Mouse (Mus musculus): ENCODE results near the gene Olfr357. TPM values are rescaled to one million over a fixed set of nuclear protein-coding genes. Genes with fewer than 3 reads are reported as not detected.

The Olfr357 gene
- not detected for polyA plus RNA-seq (2015; fragmentation: Illumina TruSeq; extraction: RNeasy Lipid Tissue Mini Kit (QIAGEN cat#74804); ENCODE audit: insufficient read depth, low read depth, low replicate concordance)

GRCm38 (mm10) chr2:36993527-36993926 is at the start of gene Olfr357:
TSS of gene Olfr357 (plus strand) at chr2:36993827.

GRCm38 (mm10) chr2:37009235-37009634 is 15.6 kb downstream of the Olfr357 start, which contains the start of gene Olfr358:
TSS of gene Olfr358 (minus strand) at chr2:37009335.

Other genes starting within 250 kb of the Olfr357 start
- not detected for gene Olfr348, start 209.6 kb upstream of the Olfr357 start, polyA plus RNA-seq (2015; fragmentation: Illumina TruSeq; extraction: RNeasy Lipid Tissue Mini Kit (QIAGEN cat#74804); ENCODE audit: insufficient read depth, low read depth, low replicate concordance)
- not detected for gene Olfr50, start 203.3 kb upstream of the Olfr357 start, polyA plus RNA-seq (2015; fragmentation: Illumina TruSeq; extraction: RNeasy Lipid Tissue Mini Kit (QIAGEN cat#74804); ENCODE audit: insufficient read depth, low read depth, low replicate concordance)
- not detected for gene Olfr3, start 176.8 kb upstream of the Olfr357 start, polyA plus RNA-seq (2015; fragmentation: Illumina TruSeq; extraction: RNeasy Lipid Tissue Mini Kit (QIAGEN cat#74804); ENCODE audit: insufficient read depth, low read depth, low replicate concordance)
- not detected for gene Olfr350, start 147.5 kb upstream of the Olfr357 start, polyA plus RNA-seq (2015; fragmentation: Illumina TruSeq; extraction: RNeasy Lipid Tissue Mini Kit (QIAGEN cat#74804); ENCODE audit: insufficient read depth, low read depth, low replicate concordance)
- gene Olfr351, start 131.2 kb upstream of the Olfr357 start, polyA plus RNA-seq (2015; fragmentation: Illumina TruSeq; extraction: RNeasy Lipid Tissue Mini Kit (QIAGEN cat#74804); ENCODE audit: insufficient read depth, low read depth, low replicate concordance) = not detected
- gene Olfr352, start 125.4 kb upstream of the Olfr357 start, polyA plus RNA-seq (2015; fragmentation: Illumina TruSeq; extraction: RNeasy Lipid Tissue Mini Kit (QIAGEN cat#74804); ENCODE audit: insufficient read depth, low read depth, low replicate concordance) = not detected
- gene Olfr353, start 100.9 kb upstream of the Olfr357 start, polyA plus RNA-seq (2015; fragmentation: Illumina TruSeq; extraction: RNeasy Lipid Tissue Mini Kit (QIAGEN cat#74804); ENCODE audit: insufficient read depth, low read depth, low replicate concordance) = not detected
- gene Olfr354, start 88.1 kb upstream of the Olfr357 start, polyA plus RNA-seq (2015; fragmentation: Illumina TruSeq; extraction: RNeasy Lipid Tissue Mini Kit (QIAGEN cat#74804); ENCODE audit: insufficient read depth, low read depth, low replicate concordance) = not detected
- not detected for gene Olfr355, start 64.9 kb upstream of the Olfr357 start, polyA plus RNA-seq (2015; fragmentation: Illumina TruSeq; extraction: RNeasy Lipid Tissue Mini Kit (QIAGEN cat#74804); ENCODE audit: insufficient read depth, low read depth, low replicate concordance)
- not detected for gene Olfr356, start 56.7 kb upstream of the Olfr357 start, polyA plus RNA-seq (2015; fragmentation: Illumina TruSeq; extraction: RNeasy Lipid Tissue Mini Kit (QIAGEN cat#74804); ENCODE audit: insufficient read depth, low read depth, low replicate concordance)
- not detected for gene Olfr358, start 15.5 kb downstream of the Olfr357 start, polyA plus RNA-seq (2015; fragmentation: Illumina TruSeq; extraction: RNeasy Lipid Tissue Mini Kit (QIAGEN cat#74804); ENCODE audit: insufficient read depth, low read depth, low replicate concordance)
- not detected for gene Olfr360, start 71.9 kb downstream of the Olfr357 start, polyA plus RNA-seq (2015; fragmentation: Illumina TruSeq; extraction: RNeasy Lipid Tissue Mini Kit (QIAGEN cat#74804); ENCODE audit: insufficient read depth, low read depth, low replicate concordance)
- not detected for gene Olfr361, start 95.5 kb downstream of the Olfr357 start, polyA plus RNA-seq (2015; fragmentation: Illumina TruSeq; extraction: RNeasy Lipid Tissue Mini Kit (QIAGEN cat#74804); ENCODE audit: insufficient read depth, low read depth, low replicate concordance)
- not detected for gene Olfr362, start 124.1 kb downstream of the Olfr357 start, polyA plus RNA-seq (2015; fragmentation: Illumina TruSeq; extraction: RNeasy Lipid Tissue Mini Kit (QIAGEN cat#74804); ENCODE audit: insufficient read depth, low read depth, low replicate concordance)
- gene Olfr364-ps1, start 145.5 kb downstream of the Olfr357 start, polyA plus RNA-seq (2015; fragmentation: Illumina TruSeq; extraction: RNeasy Lipid Tissue Mini Kit (QIAGEN cat#74804); ENCODE audit: insufficient read depth, low read depth, low replicate concordance) = not detected
- not detected for gene Olfr365, start 194.4 kb downstream of the Olfr357 start, polyA plus RNA-seq (2015; fragmentation: Illumina TruSeq; extraction: RNeasy Lipid Tissue Mini Kit (QIAGEN cat#74804); ENCODE audit: insufficient read depth, low read depth, low replicate concordance)
- gene Olfr366, start 217.7 kb downstream of the Olfr357 start, polyA plus RNA-seq (2015; fragmentation: Illumina TruSeq; extraction: RNeasy Lipid Tissue Mini Kit (QIAGEN cat#74804); ENCODE audit: insufficient read depth, low read depth, low replicate concordance) = not detected